Mouse (Mus musculus) hematopoietic stem cell, adult 5-6 weeks (primary cell): ENCODE results near the gene Slf1. TPM values are rescaled to one million over a fixed set of nuclear protein-coding genes. Genes with fewer than 3 reads are reported as not detected.
"Not testable (repeated sequence)": the region's sequence is repeated elsewhere in the genome, so short reads cannot be mapped to it uniquely, and the experiment has no call there.

ENCODE experiments used
- ATAC-seq, 2 experiments: fragments of 125-278 bp in 1 of 2; replicated peaks in 1 of 2; 2 replicates each; pipeline ENCODE4 v1.8.0; 2016 to 2017; ENCODE audit warnings: inconsistent platforms in 2 of 2, mild to moderate bottlenecking in 2 of 2, moderate number of reproducible peaks in 2 of 2, low read depth in 1 of 2, moderate TSS enrichment in 1 of 2; ENCODE audit not compliant: low FRiP score in 2 of 2, poor library complexity in 2 of 2, severe bottlenecking in 2 of 2, insufficient read depth in 1 of 2, low TSS enrichment in 1 of 2
- total RNA-seq: library from RNA; stranded (forward); fragments of 172-1452, 232-1000 nt; gene quantifications from 2 replicates; pipeline ENCODE4 v1.2.3, GENCODE M21; 2017

Gene Slf1
- 43.5 and 44.4 TPM in 2 replicates for total RNA-seq

- peak; percentile 98 for ATAC-seq
Measured at GRCm38 (mm10) chr13:77134931-77135620, at the start of gene Slf1, which contains the start of gene 2210408I21Rik. Slf1 (minus strand) TSS chr13:77135473. 2210408I21Rik (plus strand) TSS chr13:77135540.

GRCm38 (mm10) chr13:77177931-77178330 lies 42.7 kb upstream of the Slf1 start:
- ATAC-seq: no peak

GRCm38 (mm10) chr13:77140890-77141289 lies 5.6 kb upstream of the Slf1 start:
- no peak for ATAC-seq

- peak; percentile 62 to 68 for ATAC-seq
Measured at GRCm38 (mm10) chr13:77135621-77135981, 328 bp upstream of the Slf1 start.

GRCm38 (mm10) chr13:77131132-77131531 lies 4.1 kb downstream of the Slf1 start:
- no peak for ATAC-seq

GRCm38 (mm10) chr13:77128240-77128639 lies 7.0 kb downstream of the Slf1 start:
- ATAC-seq: no peak

GRCm38 (mm10) chr13:77125159-77125558 lies 10.1 kb downstream of the Slf1 start:
- ATAC-seq: no peak

- ATAC-seq: no peak
Measured at GRCm38 (mm10) chr13:77118695-77119094, 16.6 kb downstream of the Slf1 start.

GRCm38 (mm10) chr13:77107734-77108133 lies 27.5 kb downstream of the Slf1 start:
- no peak for ATAC-seq

- ATAC-seq: not testable (repeated sequence)
Measured at GRCm38 (mm10) chr13:77092876-77093275, 42.4 kb downstream of the Slf1 start.

GRCm38 (mm10) chr13:77072030-77072429 lies 63.2 kb downstream of the Slf1 start:
- no peak for ATAC-seq

- no peak for ATAC-seq
Measured at GRCm38 (mm10) chr13:77068847-77069246, 66.4 kb downstream of the Slf1 start.

- ATAC-seq: no peak
Measured at GRCm38 (mm10) chr13:77063221-77063620, 72.1 kb downstream of the Slf1 start.

- ATAC-seq: no peak
Measured at GRCm38 (mm10) chr13:77049736-77050135, 85.5 kb downstream of the Slf1 start.

- ATAC-seq: no peak
Measured at GRCm38 (mm10) chr13:77048461-77048860, 86.8 kb downstream of the Slf1 start.

GRCm38 (mm10) chr13:77047179-77047931 lies 87.9 kb downstream of the Slf1 start:
- no peak for ATAC-seq

- no peak for ATAC-seq
Measured at GRCm38 (mm10) chr13:77046416-77046815, 88.9 kb downstream of the Slf1 start.

- no peak for ATAC-seq
Measured at GRCm38 (mm10) chr13:77045375-77045774, 89.9 kb downstream of the Slf1 start.

- ATAC-seq: no peak
Measured at GRCm38 (mm10) chr13:77043375-77043774, 91.9 kb downstream of the Slf1 start.
